Mouse (Mus musculus) midbrain, embryonic 15.5 days (tissue): ENCODE measurements around the gene Olfr251. TPM values are rescaled to one million over a fixed set of nuclear protein-coding genes. Genes with fewer than 3 reads are reported as not detected.
"Not testable (repeated sequence)": the region's sequence is repeated elsewhere in the genome, so short reads cannot be mapped to it uniquely, and the experiment has no call there.

ENCODE experiments used
- ATAC-seq: fragments of 200-750 bp; cut with Nextera tagmentation; replicated peaks from 2 replicates; pipeline ENCODE4 v1.8.0; 2017; ENCODE audit warnings: moderate TSS enrichment
- H3K27ac ChIP-seq: fragments of 300-500 bp; sonication (generic); 2 replicates; pipeline ENCODE4 v1.5.1; 2015; ENCODE audit warnings: mild to moderate bottlenecking, inconsistent platforms
- H3K27me3 ChIP-seq: fragments of 300-500 bp; sonication (generic); replicated peaks from 2 replicates; pipeline ENCODE4 v1.6.1; 2015; ENCODE audit warnings: inconsistent platforms
- H3K36me3 ChIP-seq: fragments of 300-500 bp; sonication (generic); replicated peaks from 2 replicates; pipeline ENCODE4 v1.6.1; 2015; ENCODE audit warnings: inconsistent platforms
- H3K4me1 ChIP-seq: fragments of 300-500 bp; sonication (generic); 2 replicates; pipeline ENCODE4 v1.6.1; 2015; ENCODE audit warnings: inconsistent platforms
- H3K4me2 ChIP-seq: fragments of 300-500 bp; sonication (generic); 2 replicates; pipeline ENCODE4 v1.6.1; 2015; ENCODE audit warnings: inconsistent platforms, mild to moderate bottlenecking, moderate library complexity
- H3K4me3 ChIP-seq: fragments of 300-500 bp; sonication (generic); 2 replicates; pipeline ENCODE4 v1.5.1; 2015; ENCODE audit warnings: mild to moderate bottlenecking, inconsistent platforms
- H3K9ac ChIP-seq: fragments of 300-500 bp; sonication (generic); 2 replicates; pipeline ENCODE4 v1.6.1; 2015; ENCODE audit warnings: mild to moderate bottlenecking, inconsistent platforms
- H3K9me3 ChIP-seq: fragments of 300-500 bp; sonication (generic); 2 replicates; pipeline ENCODE4 v1.6.1; 2016; ENCODE audit warnings: inconsistent platforms
- WGBS: fragments of 180-500 bp; shearing (Covaris S2); methylation state at CpG from one replicate; pipeline ENCODE4 v1.1.7; 2015; ENCODE audit warnings: mixed read lengths; 5-methylcytosine and 5-hydroxymethylcytosine counted together
- polyA plus RNA-seq: library from polyadenylated mRNA; unstranded; fragments of >200 nt; fragmentation: Nextera tagmentation; extraction: Ambion mirVana; gene quantifications from 2 replicates; pipeline ENCODE4 v1.2.1, GENCODE M21; 2015

Olfr251 gene
- not detected in 2 replicates for polyA plus RNA-seq

- H3K4me2 ChIP-seq = no peak within 1 kb of the TSS
- no peaks in the 10 kb centered on the region for H3K27me3 ChIP-seq
- no peak within 1 kb of the TSS for H3K9ac ChIP-seq
- no peak for ATAC-seq
- no peaks in the 10 kb centered on the region for H3K36me3 ChIP-seq
- H3K4me1 ChIP-seq = no peaks in the 10 kb centered on the region
- 74% methylated on average over 2 of the region's 2 CpGs for WGBS
- no peaks in the 10 kb centered on the region for H3K9me3 ChIP-seq
- no peak within 1 kb of the TSS for H3K4me3 ChIP-seq
- no peak within 1 kb of the TSS for H3K27ac ChIP-seq
Observed at GRCm38 (mm10) chr9:38376786-38377185, at the start of gene Olfr251. Olfr251 (plus strand) TSS chr9:38377086.

GRCm38 (mm10) chr9:38328760-38329159, 48.1 kb upstream of the Olfr251 start, which contains the start of gene Olfr25:
Olfr25 (plus strand) TSS chr9:38329060.
- Histone ChIP-seq H3K27me3 (no peaks in the 10 kb centered on the region), H3K9me3 (no peaks in the 10 kb centered on the region), H3K9ac (no peak within 1 kb of the TSS), H3K27ac (no peak within 1 kb of the TSS), H3K4me3 (no peak within 1 kb of the TSS), H3K36me3 (no peaks in the 10 kb centered on the region), H3K4me1 (no peaks in the 10 kb centered on the region), H3K4me2 (no peak within 1 kb of the TSS)
- 68% methylated on average over 3 of the region's 3 CpGs for WGBS
- ATAC-seq = no peak

GRCm38 (mm10) chr9:38348111-38348510, 28.8 kb upstream of the Olfr251 start, which contains the start of gene Olfr898:
Olfr898 (plus strand) TSS chr9:38348411.
- Histone ChIP-seq H3K4me1 (no peaks in the 10 kb centered on the region), H3K27me3 (no peaks in the 10 kb centered on the region), H3K9me3 (no peaks in the 10 kb centered on the region), H3K27ac (no peak within 1 kb of the TSS), H3K9ac (no peak within 1 kb of the TSS), H3K36me3 (no peaks in the 10 kb centered on the region), H3K4me3 (no peak within 1 kb of the TSS), H3K4me2 (no peak within 1 kb of the TSS)
- 96% methylated on average over 4 of the region's 4 CpGs for WGBS
- ATAC-seq = no peak

GRCm38 (mm10) chr9:38366596-38366995, 10.3 kb upstream of the Olfr251 start, which contains the start of gene Olfr250:
Olfr250 (plus strand) TSS chr9:38366896.
- H3K36me3 ChIP-seq = no peaks in the 10 kb centered on the region
- H3K4me3 ChIP-seq = no peak within 1 kb of the TSS
- no peak for ATAC-seq
- no peaks in the 10 kb centered on the region for H3K27me3 ChIP-seq
- H3K4me1 ChIP-seq = no peaks in the 10 kb centered on the region
- 83% methylated on average over 2 of the region's 2 CpGs for WGBS
- no peaks in the 10 kb centered on the region for H3K9me3 ChIP-seq
- H3K4me2 ChIP-seq = no peak within 1 kb of the TSS
- H3K27ac ChIP-seq = no peak within 1 kb of the TSS
- H3K9ac ChIP-seq = no peak within 1 kb of the TSS

- Histone ChIP-seq H3K36me3 (no peaks in the 10 kb centered on the region), H3K4me2 (no peak within 1 kb of the TSS), H3K4me3 (no peak within 1 kb of the TSS), H3K4me1 (no peaks in the 10 kb centered on the region), H3K9ac (no peak within 1 kb of the TSS), H3K27me3 (no peaks in the 10 kb centered on the region), H3K27ac (no peak within 1 kb of the TSS), H3K9me3 (no peaks in the 10 kb centered on the region)
- WGBS = 87% methylated on average over 1 of the region's 1 CpGs
- no peak for ATAC-seq
Observed at GRCm38 (mm10) chr9:38401398-38401797, 24.5 kb downstream of the Olfr251 start, which contains the start of gene Olfr147. Olfr147 (plus strand) TSS chr9:38401698.

GRCm38 (mm10) chr9:38407502-38407901, 30.6 kb downstream of the Olfr251 start:
- WGBS = 92% methylated on average over 3 of the region's 3 CpGs
- not testable (repeated sequence) for H3K27me3 ChIP-seq, H3K4me3 ChIP-seq, H3K9me3 ChIP-seq, H3K4me1 ChIP-seq, H3K36me3 ChIP-seq, H3K9ac ChIP-seq, ATAC-seq, H3K4me2 ChIP-seq, H3K27ac ChIP-seq

- H3K9ac ChIP-seq, H3K36me3 ChIP-seq, H3K27me3 ChIP-seq, H3K27ac ChIP-seq, H3K4me1 ChIP-seq, H3K4me3 ChIP-seq, H3K9me3 ChIP-seq, H3K4me2 ChIP-seq, ATAC-seq: not testable (repeated sequence)
- 96% methylated on average over 14 of the region's 14 CpGs for WGBS
Observed at GRCm38 (mm10) chr9:38413502-38413901, 36.6 kb downstream of the Olfr251 start.

- H3K4me3 ChIP-seq = no peak overlapping the region
- no peak overlapping the region for H3K27ac ChIP-seq
- H3K4me1 ChIP-seq = no peaks in the 10 kb centered on the region
- no peaks in the 10 kb centered on the region for H3K36me3 ChIP-seq
- ATAC-seq = no peak
- H3K9ac ChIP-seq = no peak overlapping the region
- no peaks in the 10 kb centered on the region for H3K9me3 ChIP-seq
- H3K27me3 ChIP-seq = no peaks in the 10 kb centered on the region
- H3K4me2 ChIP-seq = no peak overlapping the region
Observed at GRCm38 (mm10) chr9:38423801-38424200, 46.9 kb downstream of the Olfr251 start.

GRCm38 (mm10) chr9:38427026-38427425, 50.1 kb downstream of the Olfr251 start:
- Histone ChIP-seq H3K36me3 (no peaks in the 10 kb centered on the region), H3K27me3 (no peaks in the 10 kb centered on the region), H3K4me2 (no peak overlapping the region), H3K4me1 (no peaks in the 10 kb centered on the region), H3K27ac (no peak overlapping the region), H3K9ac (no peak overlapping the region), H3K4me3 (no peak overlapping the region), H3K9me3 (no peaks in the 10 kb centered on the region)
- 58% methylated on average over 1 of the region's 1 CpGs for WGBS
- no peak for ATAC-seq

- WGBS = 85% methylated on average over 1 of the region's 1 CpGs
- no peaks in the 10 kb centered on the region for H3K36me3 ChIP-seq
- H3K27me3 ChIP-seq = no peaks in the 10 kb centered on the region
- no peaks in the 10 kb centered on the region for H3K9me3 ChIP-seq
- no peak within 1 kb of the TSS for H3K27ac ChIP-seq
- no peak within 1 kb of the TSS for H3K9ac ChIP-seq
- no peak within 1 kb of the TSS for H3K4me2 ChIP-seq
- H3K4me1 ChIP-seq = no peaks in the 10 kb centered on the region
- H3K4me3 ChIP-seq = no peak within 1 kb of the TSS
- no peak for ATAC-seq
Observed at GRCm38 (mm10) chr9:38429155-38429554, 52.3 kb downstream of the Olfr251 start, which contains the start of gene Olfr901. Olfr901 (plus strand) TSS chr9:38429455.

Other genes with a start within 250 kb of the Olfr251 start
- not detected in 2 replicates for gene Olfr890, start 234.6 kb upstream of the Olfr251 start, polyA plus RNA-seq
- not detected in 2 replicates for gene Olfr891, start 196.3 kb upstream of the Olfr251 start, polyA plus RNA-seq
- gene Olfr893, start 168.7 kb upstream of the Olfr251 start, polyA plus RNA-seq = not detected in 2 replicates
- gene Olfr894, start 159.0 kb upstream of the Olfr251 start, polyA plus RNA-seq = not detected in 2 replicates
- not detected in 2 replicates for gene Olfr143, start 124.3 kb upstream of the Olfr251 start, polyA plus RNA-seq
- not detected in 2 replicates for gene Olfr895, start 109.2 kb upstream of the Olfr251 start, polyA plus RNA-seq
- gene Olfr896-ps1, start 86.0 kb upstream of the Olfr251 start, polyA plus RNA-seq = not detected in 2 replicates
- gene Olfr25, start 48.0 kb upstream of the Olfr251 start, polyA plus RNA-seq = not detected in 2 replicates
- gene Olfr898, start 28.7 kb upstream of the Olfr251 start, polyA plus RNA-seq = not detected in 2 replicates
- not detected in 2 replicates for gene Olfr250, start 10.2 kb upstream of the Olfr251 start, polyA plus RNA-seq
- not detected in 2 replicates for gene Olfr147, start 24.6 kb downstream of the Olfr251 start, polyA plus RNA-seq
- not detected in 2 replicates for gene Olfr901, start 52.4 kb downstream of the Olfr251 start, polyA plus RNA-seq
- not detected in 2 replicates for gene Olfr902, start 70.6 kb downstream of the Olfr251 start, polyA plus RNA-seq
- not detected in 2 replicates for gene Olfr904, start 86.1 kb downstream of the Olfr251 start, polyA plus RNA-seq
- gene Olfr905, start 94.0 kb downstream of the Olfr251 start, polyA plus RNA-seq = not detected in 2 replicates
- gene Olfr906, start 110.0 kb downstream of the Olfr251 start, polyA plus RNA-seq = not detected in 2 replicates
- not detected in 2 replicates for gene Olfr907, start 118.7 kb downstream of the Olfr251 start, polyA plus RNA-seq
- not detected in 2 replicates for gene Olfr911-ps1, start 144.5 kb downstream of the Olfr251 start, polyA plus RNA-seq
- not detected in 2 replicates for gene Olfr910, start 160.8 kb downstream of the Olfr251 start, polyA plus RNA-seq
- gene Olfr912, start 203.1 kb downstream of the Olfr251 start, polyA plus RNA-seq = not detected in 2 replicates
- not detected in 2 replicates for gene Olfr913, start 215.7 kb downstream of the Olfr251 start, polyA plus RNA-seq
- not detected in 2 replicates for gene Olfr914, start 228.0 kb downstream of the Olfr251 start, polyA plus RNA-seq